Mouse (Mus musculus) lung, adult 2 months (tissue): ENCODE data around the gene Ccr5.

Experiments
- CTCF ChIP-seq: fragments of 200-500 bp; IDR thresholded peaks from 2 replicates; pipeline ENCODE4 v1.5.1; 2011; ENCODE audit warnings: mild to moderate bottlenecking, low read length, control low read depth; ENCODE audit not compliant: insufficient read depth
- POLR2A ChIP-seq: fragments of 200-500 bp; IDR thresholded peaks from 2 replicates; pipeline ENCODE4 v1.6.1; 2011; ENCODE audit warnings: low read depth, mild to moderate bottlenecking, control low read depth, low read length, borderline replicate concordance; ENCODE audit errors: extremely low read depth

GRCm38 (mm10) chr9:124105196-124105595, 16.1 kb upstream of the Ccr5 start:
- TF ChIP-seq CTCF (no peak), POLR2A (no peak)
